Mouse (Mus musculus): ENCODE measurements around the gene Fam129a.
"Not testable (repeated sequence)": the region's sequence is repeated elsewhere in the genome, so short reads cannot be mapped to it uniquely, and the experiment has no call there.

Gene Fam129a

GRCm38 (mm10) chr1:151583457-151584181 is 12.6 kb downstream of the Fam129a start:
- no peak for DNase-seq (ENCODE audit: low read depth, low spot score)

DNA sequence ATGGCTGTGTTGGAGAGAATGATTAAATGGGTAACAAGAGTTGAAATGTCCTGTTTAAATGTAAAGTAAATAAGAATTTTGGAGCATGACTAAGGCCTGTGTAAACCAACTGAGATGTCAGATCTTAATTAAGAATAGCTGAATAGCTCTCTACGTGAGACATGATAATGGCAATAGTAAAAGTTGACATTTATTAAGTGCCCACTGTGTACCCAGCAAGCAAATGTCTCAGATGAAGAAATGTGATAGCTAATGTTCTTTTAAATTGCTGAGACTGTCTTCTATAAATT is 13.1 kb downstream of the Fam129a start:
- DNase-seq (ENCODE audit: low read depth, low spot score): no peak

- DNase-seq (ENCODE audit: low read depth, low spot score): no peak
These were observed 13.7 kb downstream of the Fam129a start for GRCm38 (mm10) chr1:151584565-151585216.

GRCm38 (mm10) chr1:151585647-151586046 is 14.7 kb downstream of the Fam129a start:
- no peak for DNase-seq (ENCODE audit: low read depth, low spot score)

- DNase-seq (ENCODE audit: low read depth, low spot score): no peak
These were observed 21.4 kb downstream of the Fam129a start for GRCm38 (mm10) chr1:151592085-151593017.

DNA sequence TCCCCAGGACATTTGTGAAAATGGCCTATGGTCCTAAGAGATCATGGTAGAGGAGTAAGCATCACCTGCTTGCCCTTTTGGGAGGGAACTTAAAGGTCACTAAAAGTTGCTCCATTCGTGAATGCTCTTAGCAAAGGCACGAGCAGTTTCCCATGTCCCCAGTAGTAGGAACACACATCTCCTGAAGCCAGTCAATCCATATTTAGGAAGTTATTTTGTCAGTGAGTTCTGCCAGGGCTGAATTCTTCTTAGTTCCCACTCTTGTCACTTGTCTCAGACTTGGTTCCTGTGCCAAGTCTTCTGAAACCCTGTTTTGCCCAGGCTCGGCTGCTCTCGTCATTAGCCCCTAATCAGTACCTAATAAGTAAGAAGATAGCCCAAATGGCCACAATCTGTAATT is 23.9 kb downstream of the Fam129a start:
- no peak for DNase-seq (ENCODE audit: low read depth, low spot score)

DNA sequence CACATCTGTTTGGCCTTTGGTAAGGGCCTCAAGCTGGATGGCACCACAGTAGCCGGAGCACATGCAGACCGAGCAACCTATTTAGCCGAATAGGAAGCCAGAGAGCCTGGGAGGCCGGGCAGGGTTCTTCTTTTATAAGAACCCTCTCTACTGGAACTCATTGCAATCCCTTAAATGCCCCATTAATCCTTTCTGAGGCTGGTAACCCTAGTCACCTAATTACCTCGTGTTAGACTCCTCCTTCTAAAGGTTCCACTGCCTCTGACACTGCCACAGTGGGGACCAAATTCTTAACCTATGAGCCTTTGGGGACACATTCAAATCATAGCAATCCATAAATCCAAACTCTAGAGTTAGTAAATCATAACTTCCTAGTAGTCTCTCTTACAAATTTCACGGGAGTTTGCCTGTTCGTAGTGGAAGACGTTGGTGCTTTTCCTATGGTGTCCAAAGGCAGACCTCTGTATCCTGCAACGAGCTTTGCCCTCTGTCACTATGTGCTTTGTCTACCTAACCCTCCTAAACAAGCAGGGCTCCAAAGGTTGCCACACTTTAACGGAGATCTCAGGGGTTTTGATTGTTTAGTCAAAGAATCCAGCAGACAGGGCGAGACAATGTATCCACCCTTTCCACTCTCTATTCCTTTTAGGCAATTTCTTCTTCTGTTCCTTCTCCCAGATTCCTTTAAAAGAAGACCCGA is 24.8 kb downstream of the Fam129a start:
- no peak for DNase-seq (ENCODE audit: low read depth, low spot score)

GRCm38 (mm10) chr1:151596562-151596961 is 25.6 kb downstream of the Fam129a start:
- DNase-seq (ENCODE audit: low read depth, low spot score): no peak

DNA sequence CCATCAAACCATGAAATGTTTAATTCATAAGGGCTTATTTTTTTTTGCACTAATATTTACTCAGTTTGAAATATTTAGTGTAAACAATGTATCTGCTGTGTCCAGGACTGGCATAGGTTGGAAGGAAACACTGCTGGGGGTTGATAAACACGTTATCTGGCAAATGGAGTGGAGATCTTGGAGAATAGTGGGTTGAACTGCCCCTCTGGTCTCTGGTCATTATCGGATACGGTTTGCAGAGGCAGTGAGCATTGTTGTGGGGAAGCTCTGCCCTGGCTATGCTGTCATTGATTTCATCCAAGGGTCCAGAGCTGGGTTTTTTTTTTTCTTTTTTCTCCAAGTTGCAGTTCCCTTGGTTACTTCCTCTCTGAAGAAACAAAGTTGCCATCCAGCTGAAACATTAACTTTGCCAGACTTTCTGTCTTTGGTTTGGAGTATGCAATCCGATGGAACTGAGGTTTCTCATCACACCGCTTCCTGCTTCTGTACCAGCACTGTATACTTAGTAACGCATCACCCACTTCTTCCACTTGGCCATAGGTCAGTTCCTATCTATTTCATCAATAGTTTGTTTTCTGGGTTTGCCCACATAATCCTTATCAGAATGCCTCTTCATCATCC is 26.8 kb downstream of the Fam129a start:
- DNase-seq (ENCODE audit: low read depth, low spot score): no peak

GRCm38 (mm10) chr1:151598876-151599275 is 27.9 kb downstream of the Fam129a start:
- no peak for DNase-seq (ENCODE audit: low read depth, low spot score)

- DNase-seq (ENCODE audit: low read depth, low spot score): no peak
These were observed 33.3 kb downstream of the Fam129a start for GRCm38 (mm10) chr1:151604328-151604727.

- not testable (repeated sequence) for DNase-seq (ENCODE audit: low read depth, low spot score)
These were observed 37.0 kb downstream of the Fam129a start for GRCm38 (mm10) chr1:151607957-151608356.

- DNase-seq (ENCODE audit: low read depth, low spot score): no peak
These were observed 39.6 kb downstream of the Fam129a start for GRCm38 (mm10) chr1:151610621-151611020.

DNA sequence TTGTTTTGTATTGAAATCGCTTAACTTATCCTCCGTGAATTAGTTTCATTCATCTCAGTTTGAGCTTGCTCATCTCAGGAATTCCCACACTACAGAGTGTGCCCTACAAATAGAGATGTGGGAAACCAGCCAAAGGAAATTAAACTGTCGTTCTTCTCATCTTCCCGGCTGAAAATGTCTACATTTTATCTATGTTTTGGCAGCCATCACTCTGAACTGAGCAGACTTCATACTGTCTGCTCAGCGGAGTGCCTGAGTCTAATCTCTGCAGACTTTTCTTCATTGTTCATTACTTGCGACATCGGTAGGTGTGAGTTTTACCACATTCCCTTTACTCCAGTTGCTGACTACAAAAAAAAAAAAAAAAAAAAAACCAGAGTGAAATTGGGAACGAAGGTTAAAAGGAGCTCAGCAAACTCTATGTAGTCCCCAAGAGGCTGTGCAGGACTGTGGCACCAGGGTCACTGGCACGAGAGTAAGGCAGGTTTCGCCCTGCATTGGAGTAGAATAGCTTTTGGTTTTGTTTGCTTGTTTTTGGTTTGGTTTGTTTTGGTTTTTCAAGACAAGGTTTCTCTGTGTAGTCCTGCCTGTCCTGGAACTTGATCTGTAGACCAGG is 43.4 kb downstream of the Fam129a start:
- DNase-seq (ENCODE audit: low read depth, low spot score): no peak

GRCm38 (mm10) chr1:151615625-151616024 is 44.6 kb downstream of the Fam129a start:
- DNase-seq (ENCODE audit: low read depth, low spot score): no peak

DNA sequence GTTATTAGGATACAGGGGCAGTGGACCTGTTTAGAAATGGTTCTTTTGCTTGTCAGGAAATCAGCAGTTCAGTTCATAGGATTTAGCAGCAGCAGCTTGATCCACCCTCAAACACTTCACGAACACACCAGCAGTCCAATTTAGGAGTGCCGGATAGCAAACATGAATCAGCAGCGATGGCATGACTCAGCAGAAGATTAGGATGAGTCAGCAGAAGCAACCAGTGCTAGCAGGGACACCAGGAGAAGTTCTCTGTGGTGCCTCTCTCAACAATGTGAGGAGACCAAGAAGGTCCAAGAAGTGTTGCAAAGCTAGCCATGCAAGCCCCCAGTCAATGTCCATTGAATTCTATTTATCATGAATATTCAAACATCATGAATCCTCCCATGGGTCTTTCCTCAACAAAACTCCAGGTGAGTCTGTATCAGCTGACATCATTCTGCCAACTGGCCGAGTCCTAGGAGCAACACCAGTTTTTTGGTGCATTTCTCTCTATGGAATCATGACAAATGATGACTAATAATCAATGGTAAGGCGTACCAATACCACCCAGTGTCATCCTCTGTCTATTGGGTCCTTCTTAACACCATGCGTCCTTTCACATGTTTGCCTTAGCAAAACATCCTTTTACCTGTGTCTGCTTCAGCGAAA is 45.7 kb downstream of the Fam129a start:
- DNase-seq (ENCODE audit: low read depth, low spot score): no peak

DNA sequence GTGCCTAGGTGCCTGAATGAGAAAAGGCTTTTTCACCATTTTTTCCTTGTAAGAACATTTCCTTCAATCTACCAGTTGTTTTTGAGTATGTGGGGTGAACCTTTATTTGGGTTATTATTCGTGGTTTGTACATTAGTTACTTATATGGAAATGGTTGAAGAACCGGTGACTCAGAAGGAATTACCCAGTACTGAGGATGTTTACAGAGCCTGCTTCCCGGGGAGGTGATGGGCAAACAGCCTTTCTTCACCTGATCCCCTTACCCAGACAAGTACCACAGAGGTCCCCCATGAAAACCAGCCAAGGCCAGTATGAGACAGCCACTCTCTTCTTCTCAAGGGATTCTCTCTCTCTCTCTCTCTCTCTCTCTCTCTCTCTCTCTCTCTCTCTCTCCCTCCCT is 47.3 kb downstream of the Fam129a start:
- DNase-seq (ENCODE audit: low read depth, low spot score): no peak

GRCm38 (mm10) chr1:151619281-151619711 is 48.3 kb downstream of the Fam129a start:
- no peak for DNase-seq (ENCODE audit: low read depth, low spot score)

GRCm38 (mm10) chr1:151620730-151621129 is 49.7 kb downstream of the Fam129a start:
- DNase-seq (ENCODE audit: low read depth, low spot score): no peak

Data from retina, postnatal 7 days (tissue).